ENCODE assay signal across 8 mouse cellular contexts in the genomic region with DNA sequence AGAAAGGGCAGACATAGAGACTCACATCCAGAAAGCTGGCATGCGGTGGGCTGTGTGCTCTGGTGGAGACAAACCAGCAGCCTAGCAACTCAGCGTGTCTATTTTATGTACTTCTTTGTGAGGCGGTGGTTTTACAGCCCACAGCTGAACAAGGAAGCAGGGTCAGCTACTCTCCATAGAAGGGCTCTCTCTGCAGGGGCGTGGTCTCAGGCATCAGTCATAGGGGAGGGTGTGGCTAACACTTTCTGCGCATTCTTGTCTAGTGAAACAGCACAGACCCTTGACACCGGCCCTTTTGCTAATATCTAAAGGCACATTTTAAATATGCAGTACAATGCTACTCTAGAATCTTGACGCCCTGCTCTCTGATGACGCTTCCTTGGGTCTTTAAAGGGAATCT.
DNase-seq lines count a peak whose midpoint lies in the region; ATAC-seq and TF ChIP-seq lines count a peak whose summit lies in the region.

No protein-coding gene starts in this region.

- H3K9me3 ChIP-seq in liver, postnatal 0 days (ENCODE audit: low read length) = no peaks in the 10 kb centered on the region
- no peaks in the 10 kb centered on the region for H3K9me3 ChIP-seq in stomach, embryonic 14.5 days (ENCODE audit: control insufficient read depth, low read depth, low read length)

- peak; percentile 14 for DNase-seq in retina, postnatal 1 day
- DNase-seq in retina, embryonic 14.5 days (ENCODE audit: low spot score) = no peak
- peak; percentile 64 for DNase-seq in c-Kit-positive CD71-negative TER-119-negative erythroid progenitor cells, embryonic 14.5 days (ENCODE audit: low read depth)
- peak; percentile 47 for DNase-seq in liver, postnatal 0 days
- no peak for DNase-seq in cerebellum, postnatal 14 days
- DNase-seq in left cerebral cortex, postnatal 25 days (ENCODE audit: low spot score in 2 of 2) = no peak

- no peak overlapping the region for H3K4me3 ChIP-seq in liver, postnatal 0 days (ENCODE audit: low read depth, low read length)
- H3K4me3 ChIP-seq in stomach, embryonic 14.5 days (ENCODE audit: low read depth, low read length) = no peak overlapping the region

- TF ChIP-seq CTCF in liver, postnatal 0 days (IDR thresholded peaks at IDR 0.05; ENCODE audit: low read depth) = no peak

- peak; percentile 36; the same call in 1 of the 2 replicates for ATAC-seq in liver, postnatal 0 days
- ATAC-seq in stomach, embryonic 14.5 days (ENCODE audit: insufficient number of reproducible peaks, insufficient read depth, low FRiP score, low read depth) = peak; percentile 67; the same call in 1 of the 2 replicates
- no peak for ATAC-seq in activated CD4-positive, CD25-positive, alpha-beta regulatory T cell, adult 4 months

- no peaks in the 10 kb centered on the region for H3K36me3 ChIP-seq in liver, postnatal 0 days (replicated peaks; ENCODE audit: insufficient read depth, low read length)
- no peaks in the 10 kb centered on the region for H3K36me3 ChIP-seq in stomach, embryonic 14.5 days (ENCODE audit: control insufficient read depth, insufficient read depth, low read length)

- no peaks in the 10 kb centered on the region for H3K27me3 ChIP-seq in liver, postnatal 0 days (ENCODE audit: insufficient read depth, low read length)
- no peaks in the 10 kb centered on the region for H3K27me3 ChIP-seq in stomach, embryonic 14.5 days (ENCODE audit: control insufficient read depth, insufficient read depth, low read length)

- no peaks in the 10 kb centered on the region for H3K4me1 ChIP-seq in liver, postnatal 0 days (ENCODE audit: insufficient read depth)
- no peaks in the 10 kb centered on the region for H3K4me1 ChIP-seq in stomach, embryonic 14.5 days (ENCODE audit: control insufficient read depth, insufficient read depth, low read length)

- intact Hi-C loops in left cerebral cortex, postnatal 25 days (cut with DNase I) = no loop called here

- H3K4me2 ChIP-seq in liver, postnatal 0 days (ENCODE audit: low read depth, low read length) = no peak overlapping the region
- no peak overlapping the region for H3K4me2 ChIP-seq in stomach, embryonic 14.5 days (replicated peaks; ENCODE audit: low read depth, low read length)

- no peak overlapping the region for H3K9ac ChIP-seq in liver, postnatal 0 days (replicated peaks)
- H3K9ac ChIP-seq in stomach, embryonic 14.5 days (replicated peaks; ENCODE audit: low read depth, low read length) = no peak overlapping the region

- H3K27ac ChIP-seq in liver, postnatal 0 days (ENCODE audit: low read depth) = no peak overlapping the region
- H3K27ac ChIP-seq in stomach, embryonic 14.5 days (ENCODE audit: low read length) = no peak overlapping the region

- no peak for TF ChIP-seq EP300 in liver, postnatal 0 days (IDR thresholded peaks at IDR 0.05; ENCODE audit: low read depth)

- 52% methylated on average over 8 of the region's 8 CpGs for WGBS in liver, postnatal 0 days (ENCODE audit: insufficient replicate concordance)
- 68% methylated on average over 8 of the region's 8 CpGs for WGBS in stomach, embryonic 14.5 days

Comparison
In these comparisons a context has a peak if more than half of its experiments do, and no peak if none do; other contexts are left out.
1. DNase-seq: peak in retina, postnatal 1 day (single experiment), c-Kit-positive CD71-negative TER-119-negative erythroid progenitor cells, embryonic 14.5 days (single experiment) and liver, postnatal 0 days (single experiment); none in retina, embryonic 14.5 days (single experiment), cerebellum, postnatal 14 days (0 of 2) and left cerebral cortex, postnatal 25 days (0 of 2).